Mouse (Mus musculus) embryonic facial prominence, embryonic 15.5 days (tissue): ENCODE data around the gene Fry. TPM values are rescaled to one million over a fixed set of nuclear protein-coding genes. Genes with fewer than 3 reads are reported as not detected.

Experiments used
- ATAC-seq: fragments of 200-750 bp; cut with Nextera tagmentation; 2 replicates; pipeline ENCODE4 v1.8.0; 2017; ENCODE audit warnings: low read depth, moderate TSS enrichment; ENCODE audit not compliant: insufficient number of reproducible peaks, low FRiP score, low TSS enrichment
- H3K27ac ChIP-seq: fragments of 300-500 bp; sonication (generic); replicated peaks from 2 replicates; pipeline ENCODE4 v1.5.1; 2015; ENCODE audit warnings: mild to moderate bottlenecking, inconsistent platforms
- H3K27me3 ChIP-seq: fragments of 300-500 bp; sonication (generic); 2 replicates; pipeline ENCODE4 v1.6.1; 2015; ENCODE audit warnings: inconsistent platforms
- H3K36me3 ChIP-seq: fragments of 300-500 bp; sonication (generic); 2 replicates; pipeline ENCODE4 v1.6.1; 2015; ENCODE audit warnings: mild to moderate bottlenecking, inconsistent platforms
- H3K4me1 ChIP-seq: fragments of 300-500 bp; sonication (generic); 2 replicates; pipeline ENCODE4 v1.6.1; 2015; ENCODE audit warnings: inconsistent platforms
- H3K4me2 ChIP-seq: fragments of 300-500 bp; sonication (generic); replicated peaks from 2 replicates; pipeline ENCODE4 v1.6.1; 2015; ENCODE audit warnings: mild to moderate bottlenecking, inconsistent platforms
- H3K4me3 ChIP-seq: fragments of 300-500 bp; sonication (generic); replicated peaks from 2 replicates; pipeline ENCODE4 v1.5.1; 2015; ENCODE audit warnings: mild to moderate bottlenecking, inconsistent platforms
- H3K9ac ChIP-seq: fragments of 300-500 bp; sonication (generic); 2 replicates; pipeline ENCODE4 v1.6.1; 2015; ENCODE audit warnings: inconsistent platforms
- H3K9me3 ChIP-seq: fragments of 300-500 bp; sonication (generic); replicated peaks from 2 replicates; pipeline ENCODE4 v1.6.1; 2016; ENCODE audit warnings: inconsistent platforms
- WGBS: fragments of 180-500 bp; shearing (Covaris S2); methylation state at CpG from one replicate; pipeline ENCODE4 v1.1.7; 2015; 5-methylcytosine and 5-hydroxymethylcytosine counted together
- polyA plus RNA-seq: library from polyadenylated mRNA; unstranded; fragments of >200 nt; fragmentation: Nextera tagmentation; extraction: Ambion mirVana; gene quantifications from 2 replicates; pipeline ENCODE4 v1.2.1, GENCODE M21; 2015

The Fry gene
- polyA plus RNA-seq, 1 experiment from 2014 or later = 11.4 TPM

DNA sequence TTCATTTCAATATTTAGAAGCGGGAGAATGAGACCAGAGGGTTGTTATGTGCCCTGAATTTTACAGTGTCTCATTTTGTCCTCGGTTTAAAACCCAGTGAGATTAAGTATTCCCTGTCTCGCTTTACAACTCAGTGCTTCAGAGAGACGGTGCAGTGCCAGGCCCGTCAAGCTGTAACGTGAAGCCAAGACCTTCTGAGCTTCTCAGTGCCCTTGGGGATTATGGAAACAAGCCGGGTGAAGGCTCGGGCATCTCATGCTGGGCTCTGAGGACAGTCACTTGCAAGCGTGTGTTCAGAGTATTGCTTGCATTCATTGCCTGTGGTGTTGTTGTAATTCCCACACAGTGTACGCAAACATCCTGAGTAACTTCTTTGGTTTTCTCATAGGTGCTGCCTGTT, 218.0 kb downstream of the Fry start:
- H3K9ac ChIP-seq = no peak overlapping the region
- H3K4me2 ChIP-seq = no peak overlapping the region
- H3K4me1 ChIP-seq = no peaks in the 10 kb centered on the region
- no peak overlapping the region for H3K27ac ChIP-seq
- H3K9me3 ChIP-seq = no peaks in the 10 kb centered on the region
- no peaks in the 10 kb centered on the region for H3K27me3 ChIP-seq
- WGBS = 37% methylated on average over 10 of the region's 10 CpGs
- no peak overlapping the region for H3K4me3 ChIP-seq
- H3K36me3 ChIP-seq = no peaks in the 10 kb centered on the region
- no peak for ATAC-seq

DNA sequence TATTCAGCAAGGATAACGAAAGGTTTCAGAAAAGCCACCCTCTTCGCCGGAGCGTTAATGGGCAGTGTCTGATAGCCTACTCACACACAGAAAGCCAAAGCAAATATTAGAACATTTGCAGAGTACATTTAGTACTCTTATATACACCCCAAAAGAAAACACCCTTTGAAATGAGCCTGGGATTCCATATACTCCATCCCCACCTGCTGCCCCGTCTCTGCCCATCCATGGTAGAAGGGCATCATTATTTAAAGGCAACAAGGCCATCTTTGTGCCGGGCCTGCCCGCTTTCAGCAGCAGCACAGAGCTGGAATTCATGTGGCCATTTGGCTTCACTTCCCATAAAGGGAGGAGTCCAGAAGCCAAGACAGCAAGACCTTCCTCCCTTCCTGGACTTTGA, 219.3 kb downstream of the Fry start:
- H3K4me1 ChIP-seq = no peaks in the 10 kb centered on the region
- no peaks in the 10 kb centered on the region for H3K36me3 ChIP-seq
- 78% methylated on average over 7 of the region's 7 CpGs for WGBS
- H3K4me2 ChIP-seq = no peak overlapping the region
- H3K4me3 ChIP-seq = no peak overlapping the region
- no peak overlapping the region for H3K27ac ChIP-seq
- peak; percentile 67; the same call in 1 of the 2 replicates for ATAC-seq
- H3K27me3 ChIP-seq = no peaks in the 10 kb centered on the region
- H3K9me3 ChIP-seq = no peaks in the 10 kb centered on the region
- no peak overlapping the region for H3K9ac ChIP-seq

DNA sequence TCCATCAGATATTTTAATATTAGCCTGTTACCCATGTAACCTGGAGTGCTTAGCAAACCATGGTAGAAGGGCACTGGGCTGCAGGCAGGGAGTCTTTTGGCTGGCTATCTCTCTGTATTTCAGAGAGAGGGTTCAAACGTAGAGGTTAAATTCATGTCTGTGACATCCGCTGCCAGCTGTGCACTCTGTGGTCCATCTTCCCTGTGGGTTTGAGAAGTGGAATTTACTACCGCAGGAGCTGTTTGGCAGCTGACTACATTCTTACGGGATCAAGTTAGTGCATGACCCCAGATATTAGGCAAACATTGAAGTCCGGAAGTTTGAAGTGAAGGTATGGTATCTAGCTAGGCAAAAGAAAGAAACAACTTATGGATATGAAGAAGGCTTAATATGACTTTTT, 222.5 kb downstream of the Fry start:
- H3K27ac ChIP-seq = no peak overlapping the region
- no peak overlapping the region for H3K4me3 ChIP-seq
- H3K27me3 ChIP-seq = no peaks in the 10 kb centered on the region
- H3K36me3 ChIP-seq = no peaks in the 10 kb centered on the region
- no peaks in the 10 kb centered on the region for H3K9me3 ChIP-seq
- no peak overlapping the region for H3K4me2 ChIP-seq
- 39% methylated on average over 5 of the region's 5 CpGs for WGBS
- ATAC-seq = no peak
- H3K4me1 ChIP-seq = 0 out of 2 replicates have a peak, but pooled peaks cover under 1% of the 10 kb centered on the region
- no peak overlapping the region for H3K9ac ChIP-seq

DNA sequence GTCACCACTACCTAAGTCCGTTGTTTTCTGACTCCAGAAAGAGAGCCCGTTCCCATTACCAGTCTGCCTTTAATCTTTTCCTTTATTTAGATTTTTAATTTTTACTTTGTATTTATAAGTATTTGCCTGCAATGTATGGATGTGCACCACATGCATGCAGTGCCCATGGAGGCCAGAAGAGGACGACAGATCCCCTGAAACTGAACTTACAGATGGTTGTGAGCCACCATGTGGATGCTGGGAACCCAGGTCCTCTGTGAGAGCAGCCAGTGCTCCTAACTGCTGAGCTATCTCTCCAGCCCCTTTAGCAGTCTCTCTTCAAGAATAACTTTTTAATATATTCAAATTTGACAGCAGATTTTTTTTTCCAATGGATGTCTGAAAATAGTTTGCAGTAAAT, 223.7 kb downstream of the Fry start:
- no peaks in the 10 kb centered on the region for H3K27me3 ChIP-seq
- no peaks in the 10 kb centered on the region for H3K9me3 ChIP-seq
- WGBS = 78% methylated on average over 3 of the region's 3 CpGs
- ATAC-seq = no peak
- H3K4me2 ChIP-seq = no peak overlapping the region
- 0 out of 2 replicates have a peak, but pooled peaks cover 2% of the 10 kb centered on the region for H3K36me3 ChIP-seq
- H3K4me3 ChIP-seq = no peak overlapping the region
- 0 out of 2 replicates have a peak, but pooled peaks cover 7% of the 10 kb centered on the region for H3K4me1 ChIP-seq
- H3K9ac ChIP-seq = no peak overlapping the region
- no peak overlapping the region for H3K27ac ChIP-seq

DNA sequence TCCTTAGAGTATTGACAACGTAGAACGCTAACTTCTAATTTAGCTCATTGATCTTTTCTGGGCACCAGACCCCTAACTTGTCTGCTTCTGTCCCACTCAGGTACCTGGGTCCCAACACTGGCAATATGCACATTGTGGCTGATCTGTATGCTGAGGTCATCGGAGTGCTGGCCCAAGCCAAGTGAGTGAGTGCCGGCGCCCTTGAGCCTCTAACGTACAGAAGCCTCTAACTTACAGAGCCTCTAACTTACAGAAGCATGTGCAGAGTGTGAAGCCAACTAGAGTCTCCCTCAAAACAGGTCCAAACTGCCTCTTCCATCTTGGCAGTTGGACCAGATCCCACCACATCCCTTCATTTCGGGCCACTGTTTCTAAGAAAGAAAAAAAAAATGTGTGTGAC, 227.5 kb downstream of the Fry start:
- 85% methylated on average over 7 of the region's 7 CpGs for WGBS

DNA sequence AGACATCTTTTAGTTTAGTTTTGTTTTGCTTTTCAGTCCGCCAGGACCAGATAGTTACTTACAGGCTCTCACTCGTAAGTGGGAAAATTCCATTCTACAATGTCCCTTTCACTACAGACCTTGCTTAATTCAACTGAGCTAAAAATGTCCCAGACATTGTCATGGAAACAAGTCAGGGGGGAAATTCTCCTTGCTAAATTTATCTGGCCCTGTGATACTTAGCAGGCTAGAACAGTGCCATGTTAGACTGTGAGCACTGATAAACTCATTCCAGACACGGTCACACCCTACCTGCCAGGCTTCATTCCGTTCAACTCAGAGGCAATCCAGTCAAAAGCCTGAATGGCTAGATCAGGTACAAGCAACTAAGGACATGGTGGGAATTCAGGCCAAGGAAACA, 227.9 kb downstream of the Fry start:
- Histone ChIP-seq H3K9ac (no peak overlapping the region), H3K9me3 (no peaks in the 10 kb centered on the region), H3K4me1 (0 out of 2 replicates have a peak, but pooled peaks cover 7% of the 10 kb centered on the region), H3K36me3 (peaks cover 8% of the 10 kb centered on the region; the same call in 1 of the 2 replicates), H3K4me3 (no peak overlapping the region), H3K27me3 (no peaks in the 10 kb centered on the region), H3K27ac (no peak overlapping the region), H3K4me2 (no peak overlapping the region)
- ATAC-seq = no peak
- 72% methylated on average over 4 of the region's 4 CpGs for whole genome bisulfite sequencing

More for the DNA sequence above, 227.5 kb downstream of the Fry start:
- no peak overlapping the region for H3K4me2 ChIP-seq
- H3K9ac ChIP-seq = no peak overlapping the region
- H3K9me3 ChIP-seq = no peaks in the 10 kb centered on the region
- H3K27ac ChIP-seq = no peak overlapping the region
- no peaks in the 10 kb centered on the region for H3K27me3 ChIP-seq
- no peak for ATAC-seq
- 0 out of 2 replicates have a peak, but pooled peaks cover 7% of the 10 kb centered on the region for H3K4me1 ChIP-seq
- H3K4me3 ChIP-seq = no peak overlapping the region
- H3K36me3 ChIP-seq = peaks cover 8% of the 10 kb centered on the region; the same call in 1 of the 2 replicates

DNA sequence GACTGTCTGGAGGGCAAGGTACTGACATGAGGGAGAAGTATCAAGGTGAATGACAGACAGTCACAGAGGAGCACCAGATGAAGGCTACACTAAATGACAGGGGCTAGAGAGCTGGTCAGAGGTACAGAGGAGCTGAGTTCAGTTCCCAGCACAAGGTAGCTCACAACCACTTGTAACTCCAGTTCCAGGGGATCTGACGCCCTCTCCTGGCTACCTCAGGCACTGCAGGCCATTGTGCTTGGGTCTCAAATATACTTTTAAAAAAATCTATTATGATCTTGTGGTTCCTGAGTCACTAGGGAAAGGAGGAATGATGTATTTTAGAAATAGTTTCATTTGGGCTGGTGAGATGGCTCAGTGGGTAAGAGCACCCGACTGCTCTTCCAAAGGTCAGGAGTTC, 229.4 kb downstream of the Fry start:
- no peak for ATAC-seq
- H3K4me3 ChIP-seq = no peak overlapping the region
- peaks cover 8% of the 10 kb centered on the region; the same call in 1 of the 2 replicates for H3K36me3 ChIP-seq
- H3K27me3 ChIP-seq = no peaks in the 10 kb centered on the region
- H3K4me1 ChIP-seq = 0 out of 2 replicates have a peak, but pooled peaks cover 7% of the 10 kb centered on the region
- H3K9me3 ChIP-seq = no peaks in the 10 kb centered on the region
- no peak overlapping the region for H3K27ac ChIP-seq
- WGBS = 86% methylated on average over 2 of the region's 2 CpGs
- H3K9ac ChIP-seq = no peak overlapping the region
- no peak overlapping the region for H3K4me2 ChIP-seq

DNA sequence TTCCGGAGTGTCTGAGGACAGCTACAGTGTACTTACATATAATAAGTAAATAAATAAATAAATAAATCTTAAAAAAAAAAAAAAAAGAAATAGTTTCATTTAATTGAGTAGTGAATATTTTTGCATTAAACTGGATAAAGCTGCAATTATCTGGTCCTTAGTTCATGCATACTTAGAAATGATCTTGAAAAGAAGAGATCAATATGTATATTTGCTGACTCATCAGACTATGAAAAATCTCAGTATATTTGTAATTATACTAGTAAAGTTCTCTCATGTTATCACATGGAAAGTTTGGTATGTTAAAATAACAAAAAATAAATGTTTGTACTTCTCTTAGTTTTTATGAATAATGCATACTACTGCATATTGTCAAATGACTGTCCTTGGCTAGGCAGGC, 229.9 kb downstream of the Fry start:
- no peak for ATAC-seq
- H3K27me3 ChIP-seq = no peaks in the 10 kb centered on the region
- 100% methylated on average over 1 of the region's 1 CpGs for WGBS

DNA sequence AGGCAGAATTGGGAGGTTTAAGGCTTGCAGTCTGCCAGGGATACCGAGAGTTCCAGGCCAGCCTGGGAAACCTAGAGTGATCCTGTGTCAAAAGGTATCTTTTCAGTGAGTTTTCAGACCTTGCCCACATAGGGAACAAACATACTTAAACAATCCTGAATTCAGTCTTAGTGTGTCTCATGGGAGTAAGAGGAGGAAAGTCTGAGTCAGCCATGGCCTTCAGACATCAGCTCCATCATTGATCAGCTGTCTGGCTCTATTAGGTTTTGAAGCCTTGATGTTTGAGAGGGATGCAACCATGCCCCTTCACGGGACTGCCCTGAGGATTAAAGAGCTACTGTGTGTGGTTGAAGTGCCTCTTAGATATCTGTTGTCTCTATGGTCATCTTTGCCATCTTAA, 232.7 kb downstream of the Fry start:
- H3K27me3 ChIP-seq = no peaks in the 10 kb centered on the region
- no peak overlapping the region for H3K4me2 ChIP-seq
- no peaks in the 10 kb centered on the region for H3K9me3 ChIP-seq
- no peak overlapping the region for H3K9ac ChIP-seq
- ATAC-seq = no peak
- peaks cover 11% of the 10 kb centered on the region; the same call in 1 of the 2 replicates for H3K36me3 ChIP-seq
- no peak overlapping the region for H3K27ac ChIP-seq
- WGBS = 68% methylated on average over 2 of the region's 2 CpGs
- H3K4me1 ChIP-seq = 0 out of 2 replicates have a peak, but pooled peaks cover 4% of the 10 kb centered on the region
- no peak overlapping the region for H3K4me3 ChIP-seq

More for the DNA sequence above, 229.9 kb downstream of the Fry start:
- Histone ChIP-seq H3K9ac (no peak overlapping the region), H3K27ac (no peak overlapping the region), H3K4me2 (no peak overlapping the region), H3K9me3 (no peaks in the 10 kb centered on the region), H3K36me3 (peaks cover 8% of the 10 kb centered on the region; the same call in 1 of the 2 replicates), H3K4me1 (0 out of 2 replicates have a peak, but pooled peaks cover 7% of the 10 kb centered on the region), H3K4me3 (no peak overlapping the region)

DNA sequence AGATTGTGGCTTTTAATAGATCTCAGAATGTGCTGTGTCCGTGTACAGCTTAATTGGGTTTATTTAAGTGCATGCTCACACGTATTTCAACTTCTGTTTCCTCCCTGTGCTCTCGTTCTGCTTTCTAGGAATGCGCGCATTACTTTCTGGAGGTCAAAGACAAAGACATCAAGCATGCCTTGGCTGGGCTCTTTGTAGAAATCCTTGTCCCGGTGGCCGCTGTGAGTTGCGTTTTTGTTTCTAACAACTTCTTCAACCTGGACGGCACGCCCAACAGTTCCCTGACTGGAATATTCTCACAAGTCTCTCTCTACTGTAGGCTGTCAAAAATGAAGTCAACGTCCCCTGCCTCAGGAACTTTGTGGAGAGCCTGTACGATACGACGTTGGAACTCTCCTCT, 240.2 kb downstream of the Fry start:
- H3K4me3 ChIP-seq = no peak overlapping the region
- WGBS = 84% methylated on average over 14 of the region's 14 CpGs
- no peaks in the 10 kb centered on the region for H3K27me3 ChIP-seq
- no peak overlapping the region for H3K4me2 ChIP-seq
- no peak for ATAC-seq
- H3K36me3 ChIP-seq = peaks cover 7% of the 10 kb centered on the region; the same call in 1 of the 2 replicates
- H3K4me1 ChIP-seq = no peaks in the 10 kb centered on the region
- H3K9ac ChIP-seq = no peak overlapping the region
- H3K9me3 ChIP-seq = no peaks in the 10 kb centered on the region
- no peak overlapping the region for H3K27ac ChIP-seq

DNA sequence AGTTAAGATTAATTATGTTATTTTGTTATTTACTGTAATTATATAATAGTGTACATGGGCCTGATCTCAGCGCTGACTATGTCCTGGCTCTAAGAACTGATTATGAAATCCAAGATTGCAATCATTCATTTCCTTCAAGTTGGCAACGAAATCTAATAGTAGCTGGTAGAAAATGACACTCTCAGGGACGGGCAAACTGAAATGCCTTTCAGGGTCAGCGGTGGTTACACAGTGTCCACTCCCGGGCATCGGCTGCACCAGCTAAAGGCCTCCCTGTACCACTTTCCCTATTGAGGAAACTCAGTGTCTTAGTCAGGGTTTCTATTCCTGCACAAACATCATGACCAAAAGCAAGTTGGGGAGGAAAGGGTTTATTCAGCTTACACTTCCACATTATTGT, 243.8 kb downstream of the Fry start:
- WGBS = 74% methylated on average over 6 of the region's 6 CpGs

DNA sequence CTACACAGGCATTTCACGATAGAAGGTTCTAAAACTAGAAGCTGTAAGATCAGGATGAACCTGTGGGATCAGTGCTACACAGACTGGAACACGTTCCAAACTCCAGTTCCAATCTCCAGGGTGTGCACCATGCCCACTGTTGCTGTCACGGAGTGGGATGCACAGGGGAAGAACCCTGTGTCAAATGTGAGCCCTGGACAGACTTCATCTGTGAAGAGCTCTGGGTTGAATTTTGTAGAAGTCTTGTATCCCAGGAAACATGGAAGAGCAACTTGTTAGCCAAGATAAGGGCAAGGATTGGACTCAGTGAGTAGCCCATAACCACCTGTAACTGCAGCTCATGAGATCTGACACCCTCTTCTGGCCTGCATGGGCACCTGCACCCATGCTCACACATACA, 246.2 kb downstream of the Fry start:
- H3K27ac ChIP-seq = no peak overlapping the region
- H3K4me1 ChIP-seq = no peaks in the 10 kb centered on the region
- 84% methylated on average over 3 of the region's 3 CpGs for WGBS
- no peak for ATAC-seq
- no peak overlapping the region for H3K4me3 ChIP-seq
- H3K36me3 ChIP-seq = peaks cover 4% of the 10 kb centered on the region; the same call in 1 of the 2 replicates
- H3K9ac ChIP-seq = no peak overlapping the region
- H3K9me3 ChIP-seq = no peaks in the 10 kb centered on the region
- no peak overlapping the region for H3K4me2 ChIP-seq
- H3K27me3 ChIP-seq = no peaks in the 10 kb centered on the region

More for the DNA sequence above, 243.8 kb downstream of the Fry start:
- H3K27ac ChIP-seq = no peak overlapping the region
- H3K9ac ChIP-seq = no peak overlapping the region
- no peak overlapping the region for H3K4me3 ChIP-seq
- no peaks in the 10 kb centered on the region for H3K9me3 ChIP-seq
- H3K4me1 ChIP-seq = no peaks in the 10 kb centered on the region
- H3K27me3 ChIP-seq = no peaks in the 10 kb centered on the region
- no peak overlapping the region for H3K4me2 ChIP-seq
- H3K36me3 ChIP-seq = peaks cover 4% of the 10 kb centered on the region; the same call in 1 of the 2 replicates
- no peak for ATAC-seq
